Mouse (Mus musculus): Measurements from ENCODE around the gene Cachd1. TPM values are rescaled to one million over a fixed set of nuclear protein-coding genes. Genes with fewer than 3 reads are reported as not detected.

Cachd1 gene
- polyA plus RNA-seq, 1 experiment from 2014 or later: 42.3 TPM

GRCm38 (mm10) chr4:101027852-101028411, 251.5 kb downstream of the Cachd1 start:
- Histone ChIP-seq H3K9ac (ENCODE audit: low read length) (no peak overlapping the region), H3K4me2 (ENCODE audit: low read depth, severe bottlenecking) (no peak overlapping the region), H3K27me3 (ENCODE audit: control insufficient read depth, insufficient read depth, low read length) (no peaks in the 10 kb centered on the region), H3K36me3 (ENCODE audit: control insufficient read depth, insufficient read depth, low read length) (no peaks in the 10 kb centered on the region), H3K27ac (replicated peaks; ENCODE audit: low read depth, low read length) (no peak overlapping the region), H3K9me3 (ENCODE audit: control insufficient read depth, low read length) (no peaks in the 10 kb centered on the region), H3K4me1 (ENCODE audit: control insufficient read depth, insufficient read depth, low read length) (no peaks in the 10 kb centered on the region), H3K4me3 (ENCODE audit: low read depth, low read length) (no peak overlapping the region)
- no peak for DNase-seq (ENCODE audit: low spot score)
- ATAC-seq (ENCODE audit: insufficient number of reproducible peaks, low FRiP score, low TSS enrichment, low read depth): no peak
- WGBS: 92% methylated on average over 9 of the region's 9 CpGs

GRCm38 (mm10) chr4:101033047-101033446, 256.6 kb downstream of the Cachd1 start:
- Histone ChIP-seq H3K27me3 (ENCODE audit: control insufficient read depth, insufficient read depth, low read length) (no peaks in the 10 kb centered on the region), H3K4me1 (ENCODE audit: control insufficient read depth, insufficient read depth, low read length) (no peaks in the 10 kb centered on the region), H3K27ac (replicated peaks; ENCODE audit: low read depth, low read length) (no peak overlapping the region), H3K4me2 (ENCODE audit: low read depth, severe bottlenecking) (no peak overlapping the region), H3K9me3 (ENCODE audit: control insufficient read depth, low read length) (no peaks in the 10 kb centered on the region), H3K9ac (ENCODE audit: low read length) (no peak overlapping the region), H3K36me3 (ENCODE audit: control insufficient read depth, insufficient read depth, low read length) (no peaks in the 10 kb centered on the region), H3K4me3 (ENCODE audit: low read depth, low read length) (no peak overlapping the region)
- 76% methylated on average over 3 of the region's 3 CpGs for WGBS
- DNase-seq (ENCODE audit: low spot score): no peak
- no peak for ATAC-seq (ENCODE audit: insufficient number of reproducible peaks, low FRiP score, low TSS enrichment, low read depth)

GRCm38 (mm10) chr4:101035131-101035530, 258.7 kb downstream of the Cachd1 start:
- Histone ChIP-seq H3K9me3 (ENCODE audit: control insufficient read depth, low read length) (no peaks in the 10 kb centered on the region), H3K9ac (ENCODE audit: low read length) (no peak overlapping the region), H3K27me3 (ENCODE audit: control insufficient read depth, insufficient read depth, low read length) (no peaks in the 10 kb centered on the region), H3K4me3 (ENCODE audit: low read depth, low read length) (no peak overlapping the region), H3K27ac (replicated peaks; ENCODE audit: low read depth, low read length) (no peak overlapping the region), H3K36me3 (ENCODE audit: control insufficient read depth, insufficient read depth, low read length) (no peaks in the 10 kb centered on the region), H3K4me1 (ENCODE audit: control insufficient read depth, insufficient read depth, low read length) (no peaks in the 10 kb centered on the region), H3K4me2 (ENCODE audit: low read depth, severe bottlenecking) (no peak overlapping the region)
- 83% methylated on average over 5 of the region's 5 CpGs for WGBS
- no peak for DNase-seq (ENCODE audit: low spot score)
- no peak for ATAC-seq (ENCODE audit: insufficient number of reproducible peaks, low FRiP score, low TSS enrichment, low read depth)

- ATAC-seq (ENCODE audit: insufficient number of reproducible peaks, low FRiP score, low TSS enrichment, low read depth) (no peak), DNase-seq (ENCODE audit: low spot score) (no peak)
- Histone ChIP-seq H3K36me3 (ENCODE audit: control insufficient read depth, insufficient read depth, low read length) (no peaks in the 10 kb centered on the region), H3K27ac (replicated peaks; ENCODE audit: low read depth, low read length) (no peak overlapping the region), H3K4me1 (ENCODE audit: control insufficient read depth, insufficient read depth, low read length) (no peaks in the 10 kb centered on the region), H3K9me3 (ENCODE audit: control insufficient read depth, low read length) (no peaks in the 10 kb centered on the region), H3K9ac (ENCODE audit: low read length) (no peak overlapping the region), H3K4me3 (ENCODE audit: low read depth, low read length) (no peak overlapping the region), H3K27me3 (ENCODE audit: control insufficient read depth, insufficient read depth, low read length) (no peaks in the 10 kb centered on the region), H3K4me2 (ENCODE audit: low read depth, severe bottlenecking) (no peak overlapping the region)
- WGBS: 79% methylated on average over 7 of the region's 7 CpGs
These were observed 260.7 kb downstream of the Cachd1 start for GRCm38 (mm10) chr4:101037156-101037555.

GRCm38 (mm10) chr4:101043691-101044090, 267.2 kb downstream of the Cachd1 start:
- WGBS: 76% methylated on average over 2 of the region's 2 CpGs
- Histone ChIP-seq H3K9ac (ENCODE audit: low read length) (no peak overlapping the region), H3K27me3 (ENCODE audit: control insufficient read depth, insufficient read depth, low read length) (no peaks in the 10 kb centered on the region), H3K4me2 (ENCODE audit: low read depth, severe bottlenecking) (no peak overlapping the region), H3K36me3 (ENCODE audit: control insufficient read depth, insufficient read depth, low read length) (no peaks in the 10 kb centered on the region), H3K4me3 (ENCODE audit: low read depth, low read length) (no peak overlapping the region), H3K4me1 (ENCODE audit: control insufficient read depth, insufficient read depth, low read length) (no peaks in the 10 kb centered on the region), H3K27ac (replicated peaks; ENCODE audit: low read depth, low read length) (no peak overlapping the region), H3K9me3 (ENCODE audit: control insufficient read depth, low read length) (no peaks in the 10 kb centered on the region)
- ATAC-seq (ENCODE audit: insufficient number of reproducible peaks, low FRiP score, low TSS enrichment, low read depth) (no peak), DNase-seq (ENCODE audit: low spot score) (no peak)

- no peaks in the 10 kb centered on the region for H3K4me1 ChIP-seq (ENCODE audit: control insufficient read depth, insufficient read depth, low read length)
- no peak overlapping the region for H3K4me2 ChIP-seq (ENCODE audit: low read depth, severe bottlenecking)
- DNase-seq (ENCODE audit: low spot score): no peak
- H3K9ac ChIP-seq (ENCODE audit: low read length): no peak overlapping the region
- no peak overlapping the region for H3K27ac ChIP-seq (replicated peaks; ENCODE audit: low read depth, low read length)
- H3K9me3 ChIP-seq (ENCODE audit: control insufficient read depth, low read length): no peaks in the 10 kb centered on the region
- ATAC-seq (ENCODE audit: insufficient number of reproducible peaks, low FRiP score, low TSS enrichment, low read depth): no peak
- H3K36me3 ChIP-seq (ENCODE audit: control insufficient read depth, insufficient read depth, low read length): no peaks in the 10 kb centered on the region
- H3K4me3 ChIP-seq (ENCODE audit: low read depth, low read length): no peak overlapping the region
- H3K27me3 ChIP-seq (ENCODE audit: control insufficient read depth, insufficient read depth, low read length): no peaks in the 10 kb centered on the region
These were observed 267.7 kb downstream of the Cachd1 start for GRCm38 (mm10) chr4:101044149-101044548.

- no peaks in the 10 kb centered on the region for H3K9me3 ChIP-seq (ENCODE audit: control insufficient read depth, low read length)
- H3K27me3 ChIP-seq (ENCODE audit: control insufficient read depth, insufficient read depth, low read length): no peaks in the 10 kb centered on the region
- H3K9ac ChIP-seq (ENCODE audit: low read length): no peak overlapping the region
- ATAC-seq (ENCODE audit: insufficient number of reproducible peaks, low FRiP score, low TSS enrichment, low read depth): no peak
- H3K36me3 ChIP-seq (ENCODE audit: control insufficient read depth, insufficient read depth, low read length): no peaks in the 10 kb centered on the region
- no peak overlapping the region for H3K4me2 ChIP-seq (ENCODE audit: low read depth, severe bottlenecking)
- H3K4me1 ChIP-seq (ENCODE audit: control insufficient read depth, insufficient read depth, low read length): no peaks in the 10 kb centered on the region
- H3K27ac ChIP-seq (replicated peaks; ENCODE audit: low read depth, low read length): no peak overlapping the region
- no peak for DNase-seq (ENCODE audit: low spot score)
- 71% methylated on average over 4 of the region's 4 CpGs for WGBS
- H3K4me3 ChIP-seq (ENCODE audit: low read depth, low read length): no peak overlapping the region
These were observed 270.1 kb downstream of the Cachd1 start for GRCm38 (mm10) chr4:101046576-101046975.

- Histone ChIP-seq H3K9me3 (ENCODE audit: control insufficient read depth, low read length) (no peaks in the 10 kb centered on the region), H3K27me3 (ENCODE audit: control insufficient read depth, insufficient read depth, low read length) (no peaks in the 10 kb centered on the region), H3K9ac (ENCODE audit: low read length) (no peak overlapping the region), H3K36me3 (ENCODE audit: control insufficient read depth, insufficient read depth, low read length) (no peaks in the 10 kb centered on the region), H3K4me2 (ENCODE audit: low read depth, severe bottlenecking) (no peak overlapping the region), H3K4me1 (ENCODE audit: control insufficient read depth, insufficient read depth, low read length) (0 out of 2 replicates have a peak, but pooled peaks cover 2% of the 10 kb centered on the region), H3K27ac (replicated peaks; ENCODE audit: low read depth, low read length) (no peak overlapping the region), H3K4me3 (ENCODE audit: low read depth, low read length) (no peak overlapping the region)
- 79% methylated on average over 2 of the region's 2 CpGs for WGBS
- ATAC-seq (ENCODE audit: insufficient number of reproducible peaks, low FRiP score, low TSS enrichment, low read depth) (no peak), DNase-seq (ENCODE audit: low spot score) (no peak)
These were observed 285.7 kb downstream of the Cachd1 start for GRCm38 (mm10) chr4:101062146-101062545.

GRCm38 (mm10) chr4:101066401-101066800, 289.9 kb downstream of the Cachd1 start:
- Histone ChIP-seq H3K4me2 (ENCODE audit: low read depth, severe bottlenecking) (no peak overlapping the region), H3K27ac (replicated peaks; ENCODE audit: low read depth, low read length) (no peak overlapping the region), H3K27me3 (ENCODE audit: control insufficient read depth, insufficient read depth, low read length) (no peaks in the 10 kb centered on the region), H3K4me3 (ENCODE audit: low read depth, low read length) (no peak overlapping the region), H3K4me1 (ENCODE audit: control insufficient read depth, insufficient read depth, low read length) (0 out of 2 replicates have a peak, but pooled peaks cover 2% of the 10 kb centered on the region), H3K9ac (ENCODE audit: low read length) (no peak overlapping the region), H3K9me3 (ENCODE audit: control insufficient read depth, low read length) (no peaks in the 10 kb centered on the region), H3K36me3 (ENCODE audit: control insufficient read depth, insufficient read depth, low read length) (no peaks in the 10 kb centered on the region)
- ATAC-seq (ENCODE audit: insufficient number of reproducible peaks, low FRiP score, low TSS enrichment, low read depth) (no peak), DNase-seq (ENCODE audit: low spot score) (no peak)
- WGBS: 38% methylated on average over 5 of the region's 5 CpGs
